Mouse (Mus musculus) CH12.LX (cell line): Measurements from ENCODE around the gene Slc24a3.

Source experiments
- CTCF ChIP-seq, 2 experiments: IDR thresholded peaks in 1 of 2; conservative IDR thresholded peaks in 1 of 2; 2 replicates each; pipeline ENCODE4 v1.5.1; 2011 to 2012; ENCODE audit warnings: low read depth in 2 of 2, low read length in 2 of 2, improper control_type of control experiment in 1 of 2, inconsistent platforms in 1 of 2, mild to moderate bottlenecking in 1 of 2, moderate library complexity in 1 of 2
- IRF4 ChIP-seq: IDR thresholded peaks from 2 replicates; pipeline ENCODE4 v1.6.1; 2014; ENCODE audit warnings: low read depth, mild to moderate bottlenecking, inconsistent platforms, low read length, improper control_type of control experiment
- MAZ ChIP-seq: IDR thresholded peaks from 2 replicates; pipeline ENCODE4 v1.6.1; 2012; ENCODE audit warnings: low read depth, mild to moderate bottlenecking, inconsistent platforms, low read length, improper control_type of control experiment, moderate library complexity
- POLR2A ChIP-seq: IDR thresholded peaks from 2 replicates; pipeline ENCODE4 v1.6.1; 2011; ENCODE audit warnings: low read depth, mild to moderate bottlenecking, improper control_type of control experiment, low read length

DNA sequence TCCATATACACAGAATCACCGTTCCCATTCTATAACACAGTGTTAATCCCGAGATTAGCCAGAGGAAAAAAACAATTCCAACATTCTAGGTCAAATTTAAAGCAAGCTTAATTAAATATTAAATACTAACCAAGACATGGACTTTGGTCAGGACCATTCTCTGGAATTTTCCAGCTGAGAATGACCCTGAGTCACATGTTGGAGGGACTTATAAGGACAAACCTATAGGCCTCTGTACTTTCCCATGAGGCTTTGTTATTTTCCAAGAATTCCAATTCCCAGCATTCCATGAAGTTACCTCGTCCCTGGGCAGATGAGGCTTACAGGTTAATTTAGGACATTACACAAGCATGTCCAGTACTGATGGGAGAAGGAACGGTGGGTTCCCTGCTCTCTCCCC lies 367.8 kb downstream of the Slc24a3 start:
- TF ChIP-seq POLR2A (no peak), CTCF (conservative IDR thresholded peaks at IDR 0.05 in 1 of 2, IDR thresholded peaks at IDR 0.05 in 1 of 2; ENCODE audit: low read depth in 2 of 2, low read length in 2 of 2) (no peak), IRF4 (no peak), MAZ (no peak)
